Mouse (Mus musculus) E14TG2a.4 (cell line): Measurements from ENCODE around the gene Gm21885.

ENCODE experiments used
- CTCF ChIP-seq: conservative IDR thresholded peaks from 2 replicates; pipeline ENCODE4 v1.5.1; 2014; ENCODE audit warnings: low read length
- NANOG ChIP-seq: IDR thresholded peaks from 2 replicates; pipeline ENCODE4 v1.6.1; 2014; ENCODE audit warnings: borderline replicate concordance, low read length, mixed read lengths
- POU5F1 ChIP-seq: IDR thresholded peaks from 2 replicates; pipeline ENCODE4 v1.6.1; 2014; ENCODE audit warnings: low read length, borderline replicate concordance

DNA sequence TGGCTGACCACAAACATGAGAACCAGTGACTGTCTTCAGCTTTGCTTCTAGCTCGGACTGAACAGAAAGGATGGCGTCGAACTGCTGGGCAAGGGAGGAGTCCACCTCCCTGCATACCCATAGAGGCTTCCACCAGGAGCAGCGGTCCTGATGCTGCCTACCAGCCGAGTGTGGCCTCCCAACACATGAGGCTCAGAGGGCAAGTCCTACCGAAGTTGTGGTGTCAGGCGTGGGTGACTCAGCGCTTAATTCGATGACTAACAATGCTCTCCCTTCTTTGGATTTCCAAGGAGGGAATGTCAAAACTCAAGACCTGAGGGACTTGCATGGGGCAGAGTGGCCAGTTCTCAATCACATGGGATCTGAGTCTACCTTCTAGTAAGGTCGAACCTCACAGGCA, 28.0 kb upstream of the Gm21885 start:
- TF ChIP-seq CTCF, result no peak
- no peak for TF ChIP-seq NANOG
- no peak for TF ChIP-seq POU5F1
